Mouse (Mus musculus) cerebellum, adult 8-10 months (tissue): ENCODE measurements around the gene Camkk2.
A peak's percentile ranks its signal among the peaks of the same experiment; 100 is the strongest.

Experiments used
- DNase-seq: peaks from one replicate; pipeline ENCODE4 v3.0.0; 2022

Camkk2 gene

GRCm38 (mm10) chr5:122733881-122734280 lies 45.3 kb downstream of the Camkk2 start:
- no peak for DNase-seq

- no peak for DNase-seq
Measured at GRCm38 (mm10) chr5:122731991-122732673, 47.1 kb downstream of the Camkk2 start.

DNA sequence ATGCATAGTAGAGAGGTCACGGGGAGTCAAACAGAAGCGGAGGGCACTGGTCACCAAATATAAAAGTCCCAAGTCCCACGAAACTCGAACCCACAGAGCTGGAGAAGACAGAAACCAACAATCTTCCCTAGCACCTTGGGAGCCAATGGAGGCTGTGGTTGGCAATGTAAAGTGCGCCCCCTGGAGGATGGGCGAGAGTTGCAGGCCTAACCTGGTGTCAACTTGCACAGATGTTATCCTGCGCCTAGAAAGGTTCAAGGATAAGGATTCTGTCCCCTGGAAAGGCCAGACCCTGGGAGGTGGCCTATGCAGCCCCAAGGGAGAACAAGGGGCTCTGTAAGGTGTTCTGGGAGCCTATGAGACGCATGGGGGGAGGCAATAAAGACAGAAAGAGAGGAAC lies 47.9 kb downstream of the Camkk2 start:
- peak; percentile 55 for DNase-seq

DNA sequence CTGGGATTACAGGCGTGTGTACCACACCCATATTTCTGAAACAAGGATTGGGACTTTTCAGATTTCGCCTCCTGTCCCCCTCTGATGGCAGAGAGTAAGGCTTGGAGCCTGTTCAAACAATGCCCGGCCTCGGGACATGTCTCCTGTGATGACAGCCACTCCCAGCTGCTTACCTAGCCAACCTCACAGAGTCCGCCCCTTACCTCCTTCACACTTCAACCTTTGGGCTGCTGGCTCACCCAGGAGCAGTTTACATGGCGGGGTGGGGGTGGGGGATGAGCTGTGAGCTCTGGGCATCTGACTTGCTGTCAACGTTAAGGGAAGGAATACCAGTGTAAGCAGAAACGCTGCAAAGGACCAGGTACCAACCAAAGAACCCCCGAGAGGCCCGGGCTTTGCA lies 48.4 kb downstream of the Camkk2 start:
- no peak for DNase-seq

- no peak for DNase-seq
Measured at GRCm38 (mm10) chr5:122727096-122727495, 52.1 kb downstream of the Camkk2 start.

GRCm38 (mm10) chr5:122726595-122726994 lies 52.6 kb downstream of the Camkk2 start:
- DNase-seq: no peak

DNA sequence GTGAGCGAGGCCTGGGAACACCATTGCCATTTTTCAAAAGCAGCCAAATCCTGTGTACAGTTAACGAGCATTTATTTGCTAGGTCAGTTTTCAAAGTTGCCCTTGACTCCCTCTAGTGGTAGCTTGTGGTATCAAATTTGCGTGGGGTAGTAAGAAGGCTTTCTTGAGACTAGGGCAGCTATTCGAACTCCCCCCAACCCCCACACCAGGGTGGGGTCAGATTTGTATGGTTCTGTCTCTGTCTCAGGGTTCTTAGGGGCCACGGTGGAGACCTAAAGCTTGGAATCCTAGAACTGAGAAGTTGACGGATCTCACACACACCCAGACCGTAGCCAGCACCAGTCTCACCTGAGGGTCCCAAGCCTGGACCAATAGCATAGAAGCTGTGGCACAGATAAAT lies 53.1 kb downstream of the Camkk2 start:
- peak; percentile 85 for DNase-seq

DNA sequence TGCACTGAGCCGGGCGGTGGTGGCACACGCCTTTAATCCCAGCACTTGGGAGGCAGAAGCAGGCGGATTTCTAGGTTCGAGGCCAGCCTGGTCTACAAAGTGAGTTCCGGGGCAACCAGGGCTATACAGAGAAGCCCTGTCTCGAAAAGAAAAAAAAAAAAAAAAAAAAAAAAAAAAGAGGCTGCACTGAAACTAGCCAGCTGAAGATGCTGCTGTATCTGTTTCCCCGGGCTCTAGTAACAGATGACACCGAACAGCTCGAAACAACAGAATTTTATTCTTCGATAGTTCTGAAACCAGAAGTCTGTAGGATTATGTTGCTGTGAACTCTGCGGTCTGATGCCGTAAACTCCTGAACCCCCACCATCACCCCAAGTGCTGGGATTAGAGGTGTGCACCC lies 53.8 kb downstream of the Camkk2 start:
- DNase-seq: no peak

GRCm38 (mm10) chr5:122719168-122719567 lies 60.0 kb downstream of the Camkk2 start:
- DNase-seq: no peak

DNA sequence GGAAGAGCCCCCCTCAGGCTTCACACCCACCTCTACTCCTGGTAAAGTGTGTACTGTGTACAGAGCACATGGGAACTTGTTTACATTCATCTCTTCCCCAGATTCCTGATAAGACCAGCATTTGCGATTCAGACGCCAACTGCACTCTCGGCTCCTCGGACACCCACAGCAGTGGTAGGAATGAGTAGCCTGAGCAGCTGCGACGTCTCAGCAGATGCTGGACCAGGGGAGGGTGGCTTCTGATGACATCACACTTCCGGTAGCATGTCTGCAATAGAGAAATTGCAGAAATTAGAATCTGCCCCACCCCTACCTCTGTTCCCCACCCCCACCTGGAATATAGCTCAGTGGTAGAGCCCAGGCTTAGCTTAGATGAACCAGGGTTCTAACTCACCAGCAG lies 60.8 kb downstream of the Camkk2 start:
- no peak for DNase-seq

DNA sequence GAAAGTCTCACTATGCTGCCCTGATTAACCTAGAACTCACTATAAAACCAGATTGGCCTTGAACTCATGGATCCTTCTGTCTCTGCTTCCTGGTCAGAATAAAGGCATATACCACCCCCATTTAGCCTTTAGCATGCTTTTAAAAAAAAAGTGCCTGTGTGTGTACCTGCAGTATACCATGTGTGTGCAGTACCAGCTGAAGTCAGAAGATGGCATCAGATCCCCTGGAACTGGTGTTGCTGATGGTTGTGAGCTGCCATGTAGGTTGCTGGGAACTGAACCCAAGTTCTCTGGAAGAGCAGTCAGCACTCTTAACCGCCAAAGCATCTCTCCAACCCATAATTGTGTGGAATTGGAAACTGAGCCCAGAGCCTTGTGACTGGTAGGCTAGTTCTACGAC lies 62.4 kb downstream of the Camkk2 start:
- DNase-seq: no peak

- DNase-seq: no peak
Measured at GRCm38 (mm10) chr5:122715723-122716122, 63.5 kb downstream of the Camkk2 start.

DNA sequence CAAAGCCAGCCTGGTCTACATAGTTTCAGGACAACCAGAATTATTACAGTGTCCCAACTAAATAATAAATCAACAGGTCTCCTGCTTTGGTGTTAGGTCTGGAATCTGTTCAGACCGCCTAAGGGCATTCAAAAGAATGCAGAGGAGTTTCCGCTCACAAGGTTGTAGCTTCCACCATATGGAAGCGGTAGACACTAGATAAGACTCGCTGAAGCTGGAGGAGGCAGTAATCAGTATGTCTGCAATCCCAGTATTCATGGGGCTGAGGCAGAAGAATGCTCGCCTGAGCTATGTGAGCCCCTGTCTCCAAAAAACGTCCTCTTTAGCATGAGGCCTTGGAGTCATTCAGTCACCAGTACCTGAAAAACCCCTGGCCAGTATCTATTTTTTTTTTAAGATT lies 70.4 kb downstream of the Camkk2 start:
- DNase-seq: no peak

DNA sequence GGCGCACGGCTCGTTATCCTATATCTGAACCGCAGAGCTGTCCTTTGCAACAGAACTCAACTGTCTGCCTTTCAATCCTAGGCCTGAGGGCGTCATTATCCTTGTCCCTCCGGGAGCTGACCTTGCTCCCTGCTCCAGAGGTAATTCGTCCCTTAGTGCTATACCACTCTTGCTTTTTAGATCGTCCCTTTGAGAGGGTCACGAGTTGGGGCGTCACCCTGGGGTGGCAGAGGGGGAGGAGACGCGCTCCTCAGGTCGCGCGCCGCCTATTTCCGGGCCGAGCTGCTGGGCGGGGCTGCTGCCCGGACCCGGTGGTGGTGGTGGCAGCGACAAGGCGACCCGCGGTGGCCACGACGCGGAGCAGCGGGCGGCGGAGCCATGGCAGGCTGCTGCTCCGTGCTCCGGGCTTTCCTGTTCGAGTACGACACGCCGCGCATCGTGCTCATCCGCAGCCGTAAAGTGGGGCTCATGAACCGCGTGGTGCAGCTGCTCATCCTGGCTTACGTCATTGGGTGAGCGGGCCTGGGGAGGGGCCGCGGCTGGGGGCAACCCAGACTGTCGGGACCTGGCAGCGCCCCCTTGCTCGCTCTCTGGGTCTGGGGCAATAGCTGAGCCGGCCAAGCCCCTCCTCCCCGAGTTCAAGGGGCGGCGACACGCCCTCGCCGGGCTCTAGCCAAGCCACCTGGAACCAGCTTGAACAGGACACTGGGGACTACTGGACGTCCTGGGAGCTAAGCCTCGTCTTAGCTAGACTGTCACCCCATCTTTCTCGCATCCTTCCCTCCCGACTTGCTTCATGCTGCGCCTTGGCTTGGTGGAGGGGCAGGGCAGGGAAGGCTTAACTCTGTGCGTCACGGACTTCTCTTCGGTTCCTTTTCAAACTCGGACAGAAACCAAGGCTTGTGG lies 71.7 kb downstream of the Camkk2 start, which contains the start of gene P2rx4:
TSS of gene P2rx4 (plus strand) at position 269 of the 906 bp plus-strand sequence.
- DNase-seq: peak; percentile 78

GRCm38 (mm10) chr5:122706917-122707275 lies 72.3 kb downstream of the Camkk2 start:
- DNase-seq: no peak

GRCm38 (mm10) chr5:122705174-122705573 lies 74.0 kb downstream of the Camkk2 start:
- DNase-seq: no peak

- DNase-seq: no peak
Measured at GRCm38 (mm10) chr5:122704571-122704970, 74.6 kb downstream of the Camkk2 start.

- DNase-seq: no peak
Measured at GRCm38 (mm10) chr5:122703574-122703973, 75.6 kb downstream of the Camkk2 start.

GRCm38 (mm10) chr5:122702156-122702555 lies 77.1 kb downstream of the Camkk2 start:
- no peak for DNase-seq

- DNase-seq: no peak
Measured at GRCm38 (mm10) chr5:122700837-122701212, 78.4 kb downstream of the Camkk2 start.

DNA sequence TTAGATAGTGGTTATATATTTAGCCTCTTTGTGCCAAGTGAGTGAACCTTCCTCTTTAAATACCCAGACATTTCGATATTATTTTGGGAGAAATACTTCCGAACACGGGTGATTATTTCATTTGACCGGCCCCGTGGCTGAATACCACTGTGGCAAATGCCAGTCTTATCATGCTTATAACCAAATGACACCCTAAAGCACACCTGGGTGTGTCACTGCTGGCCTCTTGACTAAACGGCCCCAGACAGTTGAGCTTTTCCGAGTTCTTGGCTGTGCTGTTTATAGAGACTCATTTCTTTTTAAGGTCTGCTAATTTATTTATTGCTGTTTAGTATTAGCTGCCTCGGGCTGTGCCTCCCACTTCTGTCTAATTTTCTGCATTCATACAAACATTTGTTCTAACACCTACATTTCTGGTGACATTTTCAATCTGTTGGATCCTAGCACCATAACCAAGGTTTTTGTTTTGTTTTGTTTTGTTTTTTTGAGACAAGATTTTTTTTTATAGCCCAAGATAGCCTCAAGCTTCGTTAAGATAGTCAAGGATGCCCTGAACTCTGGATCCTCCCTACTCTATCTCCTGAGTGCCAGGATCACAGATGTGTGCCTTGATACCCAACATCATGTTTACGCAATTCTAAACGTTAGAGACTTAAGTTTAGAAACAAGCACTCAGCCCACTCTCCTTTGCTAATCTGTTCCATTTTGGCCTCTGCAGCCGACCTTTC lies 78.9 kb downstream of the Camkk2 start:
- no peak for DNase-seq

GRCm38 (mm10) chr5:122698701-122699060 lies 80.5 kb downstream of the Camkk2 start:
- DNase-seq: no peak

GRCm38 (mm10) chr5:122698041-122698700 lies 81.0 kb downstream of the Camkk2 start:
- DNase-seq: no peak
